Mouse (Mus musculus) intestine, postnatal 0 days (tissue): ENCODE data around the gene Rnf225. TPM values are rescaled to one million over a fixed set of nuclear protein-coding genes. Genes with fewer than 3 reads are reported as not detected.
A peak's percentile ranks its signal among the peaks of the same experiment; 100 is the strongest.
"Not testable (repeated sequence)": the region's sequence is repeated elsewhere in the genome, so short reads cannot be mapped to it uniquely, and the experiment has no call there.

Source experiments
- ATAC-seq: fragments of 200-750 bp; cut with Nextera tagmentation; 2 replicates; pipeline ENCODE4 v1.8.0; 2017; ENCODE audit warnings: mild to moderate bottlenecking, moderate TSS enrichment, moderate library complexity
- H3K27ac ChIP-seq: fragments of 300-500 bp; sonication (generic); 2 replicates; pipeline ENCODE4 v1.5.1; 2014; ENCODE audit warnings: mild to moderate bottlenecking, low read depth, low read length, moderate library complexity
- H3K27me3 ChIP-seq: fragments of 300-500 bp; sonication (generic); replicated peaks from 2 replicates; pipeline ENCODE4 v1.6.1; 2014; ENCODE audit warnings: low read length, mixed read lengths; ENCODE audit not compliant: control insufficient read depth, insufficient read depth
- H3K36me3 ChIP-seq: fragments of 300-500 bp; sonication (generic); 2 replicates; pipeline ENCODE4 v1.6.1; 2014; ENCODE audit warnings: mild to moderate bottlenecking, moderate library complexity; ENCODE audit not compliant: control insufficient read depth, insufficient read depth
- H3K4me1 ChIP-seq: fragments of 300-500 bp; sonication (generic); replicated peaks from 2 replicates; pipeline ENCODE4 v1.6.1; 2014; ENCODE audit warnings: antibody characterized with exemption, low read length, mixed read lengths; ENCODE audit not compliant: control insufficient read depth, insufficient read depth
- H3K4me2 ChIP-seq: fragments of 300-500 bp; sonication (generic); replicated peaks from 2 replicates; pipeline ENCODE4 v1.6.1; 2014; ENCODE audit warnings: low read depth, mild to moderate bottlenecking, moderate library complexity
- H3K4me3 ChIP-seq: fragments of 300-500 bp; sonication (generic); 2 replicates; pipeline ENCODE4 v1.5.1; 2014; ENCODE audit warnings: low read depth, low read length
- H3K9ac ChIP-seq: fragments of 300-500 bp; sonication (generic); 2 replicates; pipeline ENCODE4 v1.6.1; 2014; ENCODE audit warnings: mild to moderate bottlenecking, low read depth, low read length
- H3K9me3 ChIP-seq: fragments of 300-500 bp; sonication (generic); 2 replicates; pipeline ENCODE4 v1.6.1; 2016; ENCODE audit warnings: mixed run types; ENCODE audit not compliant: control insufficient read depth
- CTCF ChIP-seq: sonication (generic); IDR thresholded peaks from 2 replicates; pipeline ENCODE4 v1.5.1; 2016; ENCODE audit warnings: low read depth, mild to moderate bottlenecking, control low read depth, antibody characterized with exemption, moderate library complexity
- WGBS: fragments of 180-500 bp; shearing (Covaris S2); extraction: QIAGEN DNeasy Blood & Tissue Kit; methylation state at CpG from one replicate; pipeline ENCODE4 v1.1.7; 2014; 5-methylcytosine and 5-hydroxymethylcytosine counted together
- polyA plus RNA-seq: library from polyadenylated mRNA; unstranded; fragments of >200 nt; fragmentation: Nextera tagmentation; extraction: Ambion mirVana; gene quantifications from 2 replicates; pipeline ENCODE4 v1.2.1, GENCODE M21; 2015

The Rnf225 gene
- polyA plus RNA-seq, 1 experiment from 2014 or later, result 0.05 TPM

- 38% methylated on average over 7 of the region's 7 CpGs for WGBS
- Histone ChIP-seq H3K4me1 (0 out of 2 replicates have a peak, but pooled peaks cover 3% of the 10 kb centered on the region), H3K27me3 (no peaks in the 10 kb centered on the region), H3K36me3 (peaks cover 23% of the 10 kb centered on the region), H3K9me3 (no peaks in the 10 kb centered on the region), H3K27ac (peak overlapping the region; percentile 93), H3K9ac (peak overlapping the region; percentile 71), H3K4me2 (peak overlapping the region; percentile 69), H3K4me3 (peak overlapping the region; percentile 55)
- peak; percentile 86 for TF ChIP-seq CTCF
- peak; percentile 40 for ATAC-seq
Observed at GRCm38 (mm10) chr7:12909498-12909962, 17.7 kb upstream of the Rnf225 start.

- peak; percentile 83 for ATAC-seq
- WGBS, result 5% methylated on average over 19 of the region's 19 CpGs
- Histone ChIP-seq H3K4me2 (peak overlapping the region; percentile 69), H3K9me3 (no peaks in the 10 kb centered on the region), H3K4me1 (0 out of 2 replicates have a peak, but pooled peaks cover 3% of the 10 kb centered on the region), H3K4me3 (peak overlapping the region; percentile 55), H3K27me3 (no peaks in the 10 kb centered on the region), H3K9ac (peak overlapping the region; percentile 71), H3K36me3 (peaks cover 22% of the 10 kb centered on the region), H3K27ac (peak overlapping the region; percentile 93)
- no peak for TF ChIP-seq CTCF
Observed at GRCm38 (mm10) chr7:12910181-12910668, 17.0 kb upstream of the Rnf225 start.

GRCm38 (mm10) chr7:12913556-12913955 lies 13.7 kb upstream of the Rnf225 start:
- Histone ChIP-seq H3K9me3 (no peaks in the 10 kb centered on the region), H3K4me1 (0 out of 2 replicates have a peak, but pooled peaks cover 3% of the 10 kb centered on the region), H3K36me3 (0 out of 2 replicates have a peak, but pooled peaks cover 4% of the 10 kb centered on the region), H3K9ac (no peak overlapping the region), H3K4me3 (no peak overlapping the region), H3K27ac (no peak overlapping the region), H3K4me2 (no peak overlapping the region), H3K27me3 (no peaks in the 10 kb centered on the region)
- ATAC-seq, result no peak
- TF ChIP-seq CTCF, result peak; percentile 72

- 73% methylated on average over 7 of the region's 8 CpGs for WGBS
Observed at GRCm38 (mm10) chr7:12920495-12920894, 6.7 kb upstream of the Rnf225 start.

GRCm38 (mm10) chr7:12921318-12921704 lies 5.9 kb upstream of the Rnf225 start:
- H3K4me1 ChIP-seq, result no peaks in the 10 kb centered on the region; the same call in 1 of the 2 replicates
- peak overlapping the region; percentile 86 for H3K4me3 ChIP-seq
- H3K27me3 ChIP-seq, result no peaks in the 10 kb centered on the region
- WGBS, result 0% methylated on average over 3 of the region's 3 CpGs
- no peak for TF ChIP-seq CTCF
- ATAC-seq, result peak; percentile 3; the same call in 1 of the 2 replicates
- H3K4me2 ChIP-seq, result peak overlapping the region; percentile 70
- peak overlapping the region; percentile 66 for H3K9ac ChIP-seq
- peaks cover 27% of the 10 kb centered on the region for H3K36me3 ChIP-seq
- H3K9me3 ChIP-seq, result no peaks in the 10 kb centered on the region
- peak overlapping the region; percentile 92 for H3K27ac ChIP-seq

More at GRCm38 (mm10) chr7:12920495-12920894, 6.7 kb upstream of the Rnf225 start:
- H3K27me3 ChIP-seq, H3K9ac ChIP-seq, ATAC-seq, H3K4me3 ChIP-seq, H3K27ac ChIP-seq, H3K9me3 ChIP-seq, H3K4me2 ChIP-seq, H3K4me1 ChIP-seq: not testable (repeated sequence)
- H3K36me3 ChIP-seq, result peaks cover 18% of the 10 kb centered on the region

GRCm38 (mm10) chr7:12921705-12922465 lies 5.3 kb upstream of the Rnf225 start, which contains the start of gene Rps5:
TSS of gene Rps5 (plus strand) at chr7:12922290.
- Histone ChIP-seq H3K36me3 (peaks cover 32% of the 10 kb centered on the region), H3K27me3 (no peaks in the 10 kb centered on the region), H3K9ac (peak within 1 kb of the TSS; percentile 89), H3K9me3 (no peaks in the 10 kb centered on the region), H3K4me2 (peak within 1 kb of the TSS; percentile 82), H3K4me3 (peak within 1 kb of the TSS; percentile 86), H3K27ac (peak within 1 kb of the TSS; percentile 92), H3K4me1 (no peaks in the 10 kb centered on the region; the same call in 1 of the 2 replicates)
- under 1% methylated on average over 55 of the region's 55 CpGs for WGBS
- peak; percentile 98 for ATAC-seq
- TF ChIP-seq CTCF, result peak; percentile 88
